Mouse (Mus musculus): ENCODE results near the gene Psap.

Psap gene

GRCm38 (mm10) chr10:60290026-60290738 is 12.8 kb downstream of the Psap start:
- no peak for DNase-seq

DNA sequence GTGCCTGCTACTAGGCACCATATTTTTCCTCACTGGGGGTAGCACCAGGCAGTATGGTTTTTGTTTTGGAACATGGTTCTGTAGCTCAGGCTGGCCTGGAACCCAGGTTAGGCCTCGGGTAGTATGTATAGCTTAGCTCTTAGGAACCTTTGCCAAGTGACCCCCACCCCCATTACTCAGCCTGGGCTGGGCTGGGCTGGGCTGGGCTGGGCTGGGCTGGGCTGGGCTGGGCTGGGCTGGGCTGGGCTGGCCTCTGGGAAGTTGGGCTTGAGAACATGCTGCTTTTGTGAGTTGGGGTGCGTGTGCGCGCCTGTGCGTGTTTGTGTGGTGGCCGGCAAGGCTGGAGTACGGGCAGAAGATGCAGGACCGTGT is 13.3 kb downstream of the Psap start:
- DNase-seq = no peak

- no peak for DNase-seq
Measured at GRCm38 (mm10) chr10:60292209-60292608, 14.8 kb downstream of the Psap start.

DNA sequence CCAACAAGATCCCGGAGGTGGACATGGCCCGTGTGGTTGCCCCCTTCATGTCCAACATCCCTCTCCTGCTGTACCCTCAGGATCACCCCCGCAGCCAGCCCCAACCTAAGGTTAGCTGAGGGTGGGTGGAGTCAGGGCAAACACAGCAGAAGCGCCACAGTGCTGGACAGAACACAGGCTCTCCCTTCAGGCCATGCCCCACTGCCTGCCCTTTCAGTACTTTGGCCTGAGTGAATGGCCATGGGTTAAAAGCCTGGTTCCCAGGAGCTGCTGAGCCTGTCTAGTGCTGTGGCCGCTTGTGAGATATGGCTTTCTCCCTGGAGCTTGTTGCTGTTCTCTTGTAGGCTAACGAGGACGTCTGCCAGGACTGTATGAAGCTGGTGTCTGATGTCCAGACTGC is 17.2 kb downstream of the Psap start:
- no peak for DNase-seq

DNA sequence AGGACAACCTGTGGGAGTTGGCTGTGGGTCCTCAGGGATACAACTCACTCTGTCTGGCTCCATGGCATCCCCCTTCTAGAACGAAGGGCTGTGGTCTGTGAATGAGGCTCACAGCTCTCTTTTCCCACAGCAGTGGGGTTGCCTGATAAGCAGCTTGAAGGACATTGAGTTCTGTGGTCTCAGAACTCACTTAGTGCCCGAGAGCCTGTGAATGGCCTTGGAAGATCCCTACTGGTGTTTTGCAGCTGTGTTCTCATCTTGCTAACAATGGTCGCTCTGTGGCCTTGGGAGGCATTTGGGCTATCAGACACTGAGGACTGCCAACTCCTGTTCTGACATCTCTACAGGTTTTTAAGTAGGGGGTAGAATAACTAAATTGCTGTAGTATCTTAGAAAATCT is 17.9 kb downstream of the Psap start:
- DNase-seq = no peak

- peak; percentile 44 for DNase-seq
Measured at GRCm38 (mm10) chr10:60296027-60296426, 18.6 kb downstream of the Psap start.

DNA sequence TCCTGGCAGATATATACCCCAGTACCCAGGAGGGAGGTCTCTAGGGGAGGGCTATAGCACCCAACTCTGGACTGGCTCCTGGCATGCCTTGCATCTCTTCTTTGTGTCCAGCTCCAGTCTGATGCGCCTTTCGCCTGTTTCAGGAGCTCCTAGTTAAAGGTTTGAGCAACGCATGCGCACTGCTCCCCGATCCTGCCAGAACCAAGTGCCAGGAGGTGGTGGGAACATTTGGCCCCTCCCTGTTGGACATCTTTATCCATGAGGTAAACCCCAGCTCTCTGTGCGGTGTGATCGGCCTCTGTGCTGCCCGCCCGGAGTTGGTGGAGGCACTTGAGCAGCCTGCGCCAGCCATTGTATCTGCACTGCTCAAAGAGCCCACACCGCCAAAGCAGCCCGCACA is 22.2 kb downstream of the Psap start:
- DNase-seq = no peak

DNA sequence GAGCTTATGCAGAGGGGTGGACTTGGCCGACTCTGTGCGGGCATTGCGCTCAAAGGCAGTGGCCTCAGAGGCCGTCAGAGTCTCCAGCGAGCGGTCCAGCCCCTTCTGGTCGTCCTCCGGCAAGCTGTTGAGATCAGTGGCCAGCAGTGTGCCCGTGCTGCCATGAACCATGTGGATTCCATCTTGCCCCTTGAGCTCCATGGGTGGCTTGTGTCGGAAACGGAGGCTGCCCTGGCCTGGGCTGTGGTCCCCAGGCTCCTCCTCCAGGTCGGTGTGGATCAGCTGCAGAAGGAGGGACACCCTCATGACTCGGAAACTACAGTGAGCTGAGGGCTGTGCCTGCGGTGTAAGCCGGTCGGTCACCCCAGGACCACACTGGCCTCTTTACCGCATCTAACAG is 26.0 kb downstream of the Psap start:
- no peak for DNase-seq

GRCm38 (mm10) chr10:60304854-60305628 is 27.6 kb downstream of the Psap start:
- peak; percentile 84 for DNase-seq

DNA sequence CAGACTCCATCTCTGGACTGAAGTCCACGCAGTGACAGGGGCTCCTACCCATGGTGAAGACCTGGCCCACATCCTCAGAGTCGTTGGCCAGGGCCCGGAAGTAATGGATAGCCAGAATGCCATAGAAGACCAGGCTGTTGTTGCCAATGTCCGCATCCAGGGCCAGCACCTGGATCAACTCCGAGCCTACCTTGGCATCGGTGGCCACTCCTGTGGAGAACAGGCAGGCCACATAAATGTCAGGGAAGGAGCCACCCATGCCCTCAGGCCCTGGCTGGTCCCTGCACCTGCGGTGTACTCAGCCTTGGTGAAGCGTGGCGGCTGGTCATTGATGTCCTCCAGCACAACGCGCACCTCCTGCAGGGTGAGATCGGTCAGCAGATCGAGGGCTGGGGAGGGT is 33.2 kb downstream of the Psap start:
- DNase-seq = no peak

GRCm38 (mm10) chr10:60313606-60314005 is 36.2 kb downstream of the Psap start:
- DNase-seq = no peak

- DNase-seq = no peak
Measured at GRCm38 (mm10) chr10:60316166-60316565, 38.7 kb downstream of the Psap start.

DNA sequence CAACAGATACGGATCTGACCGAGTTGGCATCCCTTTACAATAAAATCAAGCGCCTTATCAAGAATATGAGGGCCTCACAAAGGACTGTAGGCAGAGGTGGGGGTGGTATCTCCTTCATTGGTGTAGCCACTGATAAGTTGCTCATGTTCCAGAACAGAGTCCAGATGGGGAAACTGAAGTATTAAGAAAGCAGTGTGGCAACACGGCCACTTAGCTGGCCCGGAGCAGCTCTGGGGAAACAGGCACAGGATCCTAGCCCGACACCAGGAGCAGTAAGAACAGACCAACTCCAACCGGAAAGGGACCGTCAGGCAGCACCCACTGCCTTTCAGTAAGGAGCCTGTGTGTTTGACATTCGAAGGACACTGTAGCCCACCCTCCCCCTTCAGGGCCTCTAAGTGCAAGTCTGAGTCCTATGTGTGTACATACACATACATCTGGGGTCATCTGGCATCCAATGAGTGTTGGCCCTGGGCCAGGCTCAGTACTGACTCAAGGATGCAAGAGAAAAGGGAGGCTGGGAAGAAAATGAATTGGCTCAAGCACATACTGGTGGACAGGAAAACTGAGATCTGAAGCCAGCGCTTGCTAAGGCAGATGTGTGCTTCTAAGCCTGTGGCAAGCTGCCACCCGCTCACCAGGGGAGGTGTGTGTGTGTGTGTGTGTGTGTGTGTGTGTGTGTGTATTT is 51.7 kb downstream of the Psap start:
- DNase-seq = no peak

DNA sequence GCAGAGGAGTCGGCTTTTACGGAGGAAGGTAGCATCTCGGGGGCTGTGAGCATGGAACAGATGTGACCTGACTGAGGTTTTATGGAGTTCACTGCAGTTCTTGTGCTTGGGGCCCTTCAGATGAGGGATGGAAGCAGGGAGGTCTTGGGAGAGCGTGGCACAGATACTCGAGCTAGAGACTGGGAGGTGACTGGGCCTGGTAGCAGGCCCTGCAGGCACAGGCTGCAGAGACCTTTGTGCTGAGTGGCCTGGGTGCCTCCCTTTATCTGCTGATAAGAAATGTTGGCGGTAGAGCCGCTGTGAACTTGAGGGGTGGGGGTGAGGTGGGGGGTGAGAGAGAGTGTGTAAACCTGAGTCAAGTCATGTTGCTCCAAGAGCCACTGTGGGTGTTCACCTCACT is 57.2 kb downstream of the Psap start:
- no peak for DNase-seq

- no peak for DNase-seq
Measured at GRCm38 (mm10) chr10:60335021-60335420, 57.6 kb downstream of the Psap start.

- DNase-seq = no peak
Measured at GRCm38 (mm10) chr10:60341528-60341927, 64.1 kb downstream of the Psap start.

- DNase-seq = no peak
Measured at GRCm38 (mm10) chr10:60344111-60344510, 66.7 kb downstream of the Psap start.

- no peak for DNase-seq
Measured at GRCm38 (mm10) chr10:60346056-60346455, 68.6 kb downstream of the Psap start.

DNA sequence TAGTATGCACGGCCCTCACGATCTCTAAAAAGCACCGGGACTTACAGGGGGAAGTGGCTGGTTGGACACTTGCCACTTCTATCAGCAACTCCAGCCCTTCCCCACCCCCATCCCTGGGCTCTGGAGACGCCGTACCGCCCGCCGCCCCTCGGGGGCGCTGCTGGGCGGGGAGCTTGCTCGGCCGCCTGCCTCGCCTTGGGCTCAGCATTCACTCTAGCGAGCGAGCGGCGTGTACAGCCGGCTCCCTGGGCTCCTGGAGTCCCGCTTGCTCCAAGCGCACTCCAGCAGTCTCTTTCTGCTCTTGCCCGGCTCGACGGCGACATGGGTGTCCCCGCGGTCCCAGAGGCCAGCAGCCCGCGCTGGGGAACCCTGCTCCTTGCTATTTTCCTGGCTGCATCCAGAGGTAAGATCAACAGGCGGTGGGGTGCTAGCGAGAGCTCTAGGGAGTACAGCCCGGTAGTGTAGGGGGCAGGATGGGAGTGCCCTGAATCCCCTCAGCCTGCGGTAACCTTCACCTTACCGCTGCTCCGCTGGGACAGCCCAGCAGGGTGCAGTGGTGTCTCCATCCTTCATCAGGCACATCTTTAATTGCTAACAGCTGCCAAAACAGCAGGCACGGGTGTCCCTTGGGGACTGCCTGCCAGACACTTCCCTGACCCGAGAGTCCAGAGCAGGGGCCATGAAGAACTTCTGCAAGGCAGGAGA is 69.4 kb downstream of the Psap start, which contains the start of gene Vsir:
Gene Vsir, plus strand, starts transcription at position 151 of the 705 bp plus-strand sequence.
- DNase-seq = peak; percentile 89

GRCm38 (mm10) chr10:60347768-60348610 is 70.6 kb downstream of the Psap start:
- no peak for DNase-seq

- peak; percentile 75 for DNase-seq
Measured at GRCm38 (mm10) chr10:60349056-60349455, 71.6 kb downstream of the Psap start.

GRCm38 (mm10) chr10:60349644-60350043 is 72.2 kb downstream of the Psap start:
- DNase-seq = no peak
